Mouse (Mus musculus): ENCODE measurements around the gene Pou2af1. TPM values are rescaled to one million over a fixed set of nuclear protein-coding genes. Genes with fewer than 3 reads are reported as not detected.

The Pou2af1 gene
- polyA plus RNA-seq, 1 experiment from 2014 or later = not detected

- WGBS = 57% methylated on average over 5 of the region's 5 CpGs
- no peaks in the 10 kb centered on the region for H3K36me3 ChIP-seq (ENCODE audit: control insufficient read depth, insufficient read depth, low read length)
- H3K27ac ChIP-seq (ENCODE audit: low read depth, low read length) = no peak overlapping the region
- H3K9me3 ChIP-seq (ENCODE audit: control insufficient read depth, low read length) = no peaks in the 10 kb centered on the region
- no peaks in the 10 kb centered on the region for H3K27me3 ChIP-seq (ENCODE audit: control insufficient read depth, insufficient read depth, low read length)
- no peak overlapping the region for H3K9ac ChIP-seq (replicated peaks; ENCODE audit: low read depth, low read length)
- no peaks in the 10 kb centered on the region for H3K4me1 ChIP-seq (ENCODE audit: control insufficient read depth, insufficient read depth, low read length)
- no peak overlapping the region for H3K4me3 ChIP-seq (ENCODE audit: low read depth, low read length)
- ATAC-seq (ENCODE audit: low read depth) = no peak
- H3K4me2 ChIP-seq (ENCODE audit: low read depth, low read length) = no peak overlapping the region
Measured at GRCm38 (mm10) chr9:51268852-51269251, 55.3 kb downstream of the Pou2af1 start.

DNA sequence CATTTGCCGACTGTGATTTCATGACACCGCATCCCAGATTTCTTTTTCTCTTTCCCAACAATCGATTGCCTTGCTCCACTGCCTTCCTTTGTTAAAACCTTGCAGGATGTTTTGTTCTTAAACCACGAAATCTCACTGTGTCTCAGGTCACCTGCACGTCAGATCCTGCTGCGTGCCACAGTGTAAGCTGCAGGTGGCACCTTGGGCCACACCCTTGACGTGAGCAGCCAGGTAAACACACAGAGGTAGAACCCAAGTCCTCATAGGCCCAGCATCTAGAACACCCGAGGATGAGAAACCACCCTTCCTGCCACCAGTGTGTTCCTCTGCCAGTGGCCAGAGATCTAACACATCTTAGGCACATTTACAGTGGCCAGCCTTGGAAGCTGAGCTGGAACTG, 57.6 kb downstream of the Pou2af1 start:
- Histone ChIP-seq H3K27ac (ENCODE audit: low read depth, low read length) (no peak overlapping the region), H3K4me1 (ENCODE audit: control insufficient read depth, insufficient read depth, low read length) (no peaks in the 10 kb centered on the region), H3K4me3 (ENCODE audit: low read depth, low read length) (no peak overlapping the region), H3K36me3 (ENCODE audit: control insufficient read depth, insufficient read depth, low read length) (no peaks in the 10 kb centered on the region), H3K27me3 (ENCODE audit: control insufficient read depth, insufficient read depth, low read length) (no peaks in the 10 kb centered on the region), H3K9me3 (ENCODE audit: control insufficient read depth, low read length) (no peaks in the 10 kb centered on the region), H3K4me2 (ENCODE audit: low read depth, low read length) (no peak overlapping the region), H3K9ac (replicated peaks; ENCODE audit: low read depth, low read length) (no peak overlapping the region)
- ATAC-seq (ENCODE audit: low read depth) = no peak
- 75% methylated on average over 8 of the region's 8 CpGs for WGBS

- H3K9ac ChIP-seq (replicated peaks; ENCODE audit: low read depth, low read length) = no peak overlapping the region
Measured at GRCm38 (mm10) chr9:51272102-51272501, 58.6 kb downstream of the Pou2af1 start.

GRCm38 (mm10) chr9:51273581-51274154, 60.2 kb downstream of the Pou2af1 start:
- Histone ChIP-seq H3K4me1 (ENCODE audit: control insufficient read depth, insufficient read depth, low read length) (no peaks in the 10 kb centered on the region; the same call in 1 of the 2 replicates), H3K4me3 (ENCODE audit: low read depth, low read length) (no peak overlapping the region), H3K9ac (replicated peaks; ENCODE audit: low read depth, low read length) (no peak overlapping the region), H3K4me2 (ENCODE audit: low read depth, low read length) (no peak overlapping the region), H3K27me3 (ENCODE audit: control insufficient read depth, insufficient read depth, low read length) (0 out of 2 replicates have a peak, but pooled peaks cover 2% of the 10 kb centered on the region), H3K36me3 (ENCODE audit: control insufficient read depth, insufficient read depth, low read length) (no peaks in the 10 kb centered on the region), H3K27ac (ENCODE audit: low read depth, low read length) (no peak overlapping the region), H3K9me3 (ENCODE audit: control insufficient read depth, low read length) (no peaks in the 10 kb centered on the region)
- ATAC-seq (ENCODE audit: low read depth) = no peak
- 68% methylated on average over 9 of the region's 9 CpGs for WGBS

More at GRCm38 (mm10) chr9:51272102-51272501, 58.6 kb downstream of the Pou2af1 start:
- no peak for ATAC-seq (ENCODE audit: low read depth)
- no peak overlapping the region for H3K4me3 ChIP-seq (ENCODE audit: low read depth, low read length)
- no peaks in the 10 kb centered on the region for H3K36me3 ChIP-seq (ENCODE audit: control insufficient read depth, insufficient read depth, low read length)
- H3K4me2 ChIP-seq (ENCODE audit: low read depth, low read length) = no peak overlapping the region
- 79% methylated on average over 5 of the region's 5 CpGs for WGBS
- no peak overlapping the region for H3K27ac ChIP-seq (ENCODE audit: low read depth, low read length)
- no peaks in the 10 kb centered on the region for H3K4me1 ChIP-seq (ENCODE audit: control insufficient read depth, insufficient read depth, low read length)
- no peaks in the 10 kb centered on the region for H3K27me3 ChIP-seq (ENCODE audit: control insufficient read depth, insufficient read depth, low read length)
- no peaks in the 10 kb centered on the region for H3K9me3 ChIP-seq (ENCODE audit: control insufficient read depth, low read length)

- no peaks in the 10 kb centered on the region for H3K36me3 ChIP-seq (ENCODE audit: control insufficient read depth, insufficient read depth, low read length)
- no peak overlapping the region for H3K9ac ChIP-seq (replicated peaks; ENCODE audit: low read depth, low read length)
- ATAC-seq (ENCODE audit: low read depth) = no peak
- H3K4me2 ChIP-seq (ENCODE audit: low read depth, low read length) = no peak overlapping the region
- no peaks in the 10 kb centered on the region for H3K9me3 ChIP-seq (ENCODE audit: control insufficient read depth, low read length)
- H3K4me3 ChIP-seq (ENCODE audit: low read depth, low read length) = no peak overlapping the region
- H3K4me1 ChIP-seq (ENCODE audit: control insufficient read depth, insufficient read depth, low read length) = no peaks in the 10 kb centered on the region; the same call in none of the 2 replicates
- 0 out of 2 replicates have a peak, but pooled peaks cover 2% of the 10 kb centered on the region for H3K27me3 ChIP-seq (ENCODE audit: control insufficient read depth, insufficient read depth, low read length)
- 40% methylated on average over 4 of the region's 4 CpGs for WGBS
- no peak overlapping the region for H3K27ac ChIP-seq (ENCODE audit: low read depth, low read length)
Measured at GRCm38 (mm10) chr9:51274678-51275077, 61.2 kb downstream of the Pou2af1 start.

DNA sequence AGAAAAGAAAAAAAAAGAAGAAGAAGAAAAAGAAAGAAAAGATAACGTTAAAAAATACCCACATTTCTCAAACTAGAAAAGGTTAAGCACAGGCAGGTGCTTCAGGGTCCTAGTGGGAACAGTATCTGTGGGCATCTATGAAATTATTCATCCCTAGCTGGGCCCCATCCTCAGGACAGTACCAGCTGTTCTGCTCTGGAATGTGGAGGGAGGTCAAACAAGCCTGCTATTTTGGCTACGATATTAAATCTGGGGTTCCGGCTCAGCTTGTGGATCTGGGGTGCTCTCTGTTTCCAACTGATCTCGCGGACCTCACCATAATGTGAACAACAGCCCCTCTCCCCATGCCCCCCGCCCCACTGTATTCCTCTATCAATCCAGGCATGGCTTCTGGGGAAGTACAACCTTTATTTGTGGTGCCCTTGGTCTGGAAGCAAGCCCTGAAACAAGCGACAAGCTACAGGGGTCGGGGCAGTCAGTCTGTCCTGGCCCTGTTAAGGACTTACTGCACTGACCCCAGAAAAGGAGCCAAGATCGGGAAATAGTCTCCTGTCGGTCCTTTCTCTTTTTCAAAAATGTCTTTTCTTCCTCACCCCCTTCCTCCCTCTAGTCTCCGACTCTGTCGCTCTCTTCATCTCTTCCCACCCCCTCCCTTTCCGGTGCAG, 64.5 kb downstream of the Pou2af1 start:
- H3K4me3 ChIP-seq (ENCODE audit: low read depth, low read length) = peak overlapping the region; percentile 33
- H3K4me1 ChIP-seq (ENCODE audit: control insufficient read depth, insufficient read depth, low read length) = no peaks in the 10 kb centered on the region; the same call in none of the 2 replicates
- ATAC-seq (ENCODE audit: low read depth) = 0 out of 2 replicates have a peak, but pooled peaks have one; percentile 10
- no peaks in the 10 kb centered on the region for H3K9me3 ChIP-seq (ENCODE audit: control insufficient read depth, low read length)
- no peaks in the 10 kb centered on the region for H3K36me3 ChIP-seq (ENCODE audit: control insufficient read depth, insufficient read depth, low read length)
- H3K4me2 ChIP-seq (ENCODE audit: low read depth, low read length) = peak overlapping the region; percentile 70
- WGBS = 23% methylated on average over 13 of the region's 13 CpGs
- peak overlapping the region; percentile 5 for H3K9ac ChIP-seq (replicated peaks; ENCODE audit: low read depth, low read length)
- H3K27me3 ChIP-seq (ENCODE audit: control insufficient read depth, insufficient read depth, low read length) = 0 out of 2 replicates have a peak, but pooled peaks cover 2% of the 10 kb centered on the region
- no peak overlapping the region for H3K27ac ChIP-seq (ENCODE audit: low read depth, low read length)

DNA sequence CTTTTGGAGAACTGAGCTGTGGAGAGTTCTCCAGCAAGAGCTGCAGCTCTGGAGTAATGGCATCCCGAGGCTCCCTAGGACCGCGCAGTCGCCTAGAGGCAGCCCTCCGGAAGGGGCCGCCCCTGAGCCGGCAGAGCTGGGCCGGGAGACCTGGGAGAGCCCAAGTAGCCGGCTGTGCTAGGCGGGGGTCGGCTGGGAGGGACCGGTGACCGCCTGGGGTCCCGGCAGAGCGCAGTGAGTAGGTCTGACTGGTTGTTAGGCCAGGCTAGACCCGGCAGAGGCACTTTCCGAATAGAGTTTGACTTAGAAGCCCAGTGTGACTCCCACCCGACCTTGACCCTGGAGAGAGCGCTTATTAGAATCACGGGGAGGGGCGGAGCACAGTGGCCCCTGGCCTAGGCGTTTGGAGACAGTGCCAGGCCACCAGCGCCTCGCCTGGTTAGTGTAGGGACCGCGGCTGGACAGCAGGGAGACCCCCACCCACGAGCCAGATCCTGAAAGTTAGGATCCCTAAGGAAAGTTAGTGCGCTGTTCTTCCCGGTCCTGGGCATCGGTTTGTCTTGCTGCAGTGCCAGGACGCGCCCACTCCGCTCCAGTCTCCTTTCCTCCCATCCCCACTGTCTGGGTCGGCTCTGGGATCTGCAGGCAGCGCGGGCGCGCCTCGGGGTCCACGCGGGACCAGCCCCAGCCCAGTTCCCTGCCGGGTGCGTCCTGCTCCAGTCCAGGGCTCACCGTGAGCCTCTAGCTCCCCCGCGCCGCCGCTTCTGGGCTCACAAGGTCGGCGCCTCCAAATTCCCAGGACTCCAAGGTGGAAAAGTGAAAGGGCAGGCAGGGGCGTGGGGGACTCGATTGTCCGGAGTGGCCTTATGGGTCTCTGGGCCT, 65.2 kb downstream of the Pou2af1 start, which contains the start of gene Colca2:
Gene Colca2 (minus strand): TSS at position 70 of the 882 bp plus-strand sequence.
- 1% methylated on average over 52 of the region's 53 CpGs for WGBS
- Histone ChIP-seq H3K36me3 (ENCODE audit: control insufficient read depth, insufficient read depth, low read length) (no peaks in the 10 kb centered on the region), H3K4me2 (ENCODE audit: low read depth, low read length) (peak within 1 kb of the TSS; percentile 70), H3K27ac (ENCODE audit: low read depth, low read length) (no peak within 1 kb of the TSS), H3K9ac (replicated peaks; ENCODE audit: low read depth, low read length) (peak within 1 kb of the TSS; percentile 5), H3K4me1 (ENCODE audit: control insufficient read depth, insufficient read depth, low read length) (no peaks in the 10 kb centered on the region; the same call in none of the 2 replicates), H3K4me3 (ENCODE audit: low read depth, low read length) (peak within 1 kb of the TSS; percentile 33), H3K27me3 (ENCODE audit: control insufficient read depth, insufficient read depth, low read length) (0 out of 2 replicates have a peak, but pooled peaks cover 2% of the 10 kb centered on the region), H3K9me3 (ENCODE audit: control insufficient read depth, low read length) (no peaks in the 10 kb centered on the region)
- peak; percentile 96 for ATAC-seq (ENCODE audit: low read depth)

DNA sequence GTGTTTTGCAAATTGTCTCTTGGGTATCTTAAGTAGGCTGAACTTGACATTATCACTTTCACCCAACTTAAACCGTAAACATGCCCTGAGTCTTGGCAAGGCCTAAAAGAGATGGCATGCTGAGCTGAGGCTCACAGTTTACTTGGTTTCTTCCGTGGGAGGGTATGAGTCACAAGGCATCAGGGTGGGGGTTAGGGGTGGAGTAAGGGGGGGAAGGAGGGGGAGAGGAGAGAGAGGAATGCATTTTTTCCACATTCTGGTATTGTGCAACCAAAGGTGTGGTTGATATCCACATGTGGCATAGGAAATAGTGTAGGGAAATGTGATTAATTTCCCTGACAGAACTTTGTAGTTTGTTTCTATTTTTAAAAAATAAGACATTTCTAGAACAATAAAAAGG, 72.6 kb downstream of the Pou2af1 start:
- H3K4me3 ChIP-seq (ENCODE audit: low read depth, low read length) = no peak overlapping the region
- WGBS = 73% methylated on average over 2 of the region's 2 CpGs
- no peaks in the 10 kb centered on the region for H3K4me1 ChIP-seq (ENCODE audit: control insufficient read depth, insufficient read depth, low read length)
- no peak overlapping the region for H3K9ac ChIP-seq (replicated peaks; ENCODE audit: low read depth, low read length)
- H3K27ac ChIP-seq (ENCODE audit: low read depth, low read length) = no peak overlapping the region
- ATAC-seq (ENCODE audit: low read depth) = no peak
- H3K9me3 ChIP-seq (ENCODE audit: control insufficient read depth, low read length) = no peaks in the 10 kb centered on the region
- H3K36me3 ChIP-seq (ENCODE audit: control insufficient read depth, insufficient read depth, low read length) = no peaks in the 10 kb centered on the region
- H3K27me3 ChIP-seq (ENCODE audit: control insufficient read depth, insufficient read depth, low read length) = no peaks in the 10 kb centered on the region
- H3K4me2 ChIP-seq (ENCODE audit: low read depth, low read length) = no peak overlapping the region

Data from neural tube, embryonic 14.5 days (tissue).